Mouse (Mus musculus) heart, adult 2 months (tissue): ENCODE results near the gene Synpo2.

Experiments used
- CTCF ChIP-seq: fragments of 200-600 bp; IDR thresholded peaks from 2 replicates; pipeline ENCODE4 v1.8.1; 2022; ENCODE audit warnings: antibody characterized with exemption, mild to moderate bottlenecking, moderate library complexity
- EP300 ChIP-seq: fragments of 200-500 bp; IDR thresholded peaks from 2 replicates; pipeline ENCODE4 v1.6.1; 2011; ENCODE audit warnings: low read depth, low read length, control low read depth; ENCODE audit not compliant: insufficient read depth
- POLR2A ChIP-seq: fragments of 200-500 bp; IDR thresholded peaks from 2 replicates; pipeline ENCODE4 v1.6.1; 2011; ENCODE audit warnings: mild to moderate bottlenecking, low read depth, low read length, control low read depth; ENCODE audit not compliant: insufficient read depth

GRCm38 (mm10) chr3:123245646-123246045 lies 9.7 kb upstream of the Synpo2 start:
- no peak for TF ChIP-seq CTCF
- TF ChIP-seq POLR2A, result no peak
- TF ChIP-seq EP300, result no peak
